Mouse (Mus musculus): ENCODE measurements at regions not wholly inside any gene's neighbourhood (a gene's known extent, or its start where the extent isn't known, plus 50 kb on each side); places are given as distances from the start of the nearest gene placed in this dataset.

DNA sequence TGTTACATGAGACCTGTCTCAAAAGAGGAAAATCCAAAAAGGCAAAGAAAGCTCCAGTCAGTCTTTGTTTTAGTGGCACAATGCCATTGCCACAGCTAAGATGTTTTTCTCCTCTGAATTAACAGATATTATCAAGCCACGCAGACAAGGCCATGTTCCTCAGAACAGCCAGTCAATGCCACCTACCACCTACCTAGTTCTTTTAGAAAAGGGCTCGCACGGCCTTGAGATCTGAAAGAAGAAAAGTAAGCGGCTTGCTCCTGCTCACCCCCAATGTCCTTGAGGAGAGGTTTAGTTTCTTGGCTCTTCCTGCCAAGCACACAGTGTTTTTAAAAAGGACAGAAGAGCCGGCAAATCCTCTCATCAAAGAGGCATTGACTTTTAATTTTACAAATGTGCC lies 88.7 kb upstream of the Noct start:
- DNase-seq (ENCODE audit: low spot score in 2 of 2) = no peak

DNA sequence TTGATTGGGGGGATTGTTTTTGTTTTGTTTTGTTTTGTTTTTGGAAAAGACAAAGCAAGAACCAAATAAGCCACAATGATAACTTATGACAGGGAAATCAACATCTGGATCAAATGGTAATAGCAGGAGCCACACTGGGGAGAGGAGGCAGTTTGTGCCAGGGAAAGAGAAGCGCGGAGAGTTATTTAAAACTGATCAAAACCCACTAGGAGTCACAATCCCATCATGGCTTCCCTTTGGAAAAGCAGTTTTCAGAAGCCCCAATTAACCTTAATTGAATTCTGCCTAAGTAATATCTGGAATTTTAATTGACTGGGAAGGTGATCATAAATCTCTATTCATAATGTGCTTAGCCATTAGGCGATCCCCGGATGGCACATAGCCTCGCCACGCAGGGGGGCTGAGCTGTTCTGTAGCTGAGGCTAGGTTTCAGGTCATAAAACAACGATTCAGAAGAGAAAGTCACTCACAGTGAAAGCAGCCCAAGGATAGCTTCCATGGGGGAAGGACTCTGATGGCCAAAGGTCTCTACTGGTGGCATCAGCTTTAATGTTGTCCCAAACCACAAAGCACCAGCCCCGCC lies 86.4 kb upstream of the Noct start:
- DNase-seq (ENCODE audit: low spot score in 2 of 2) = no peak

DNA sequence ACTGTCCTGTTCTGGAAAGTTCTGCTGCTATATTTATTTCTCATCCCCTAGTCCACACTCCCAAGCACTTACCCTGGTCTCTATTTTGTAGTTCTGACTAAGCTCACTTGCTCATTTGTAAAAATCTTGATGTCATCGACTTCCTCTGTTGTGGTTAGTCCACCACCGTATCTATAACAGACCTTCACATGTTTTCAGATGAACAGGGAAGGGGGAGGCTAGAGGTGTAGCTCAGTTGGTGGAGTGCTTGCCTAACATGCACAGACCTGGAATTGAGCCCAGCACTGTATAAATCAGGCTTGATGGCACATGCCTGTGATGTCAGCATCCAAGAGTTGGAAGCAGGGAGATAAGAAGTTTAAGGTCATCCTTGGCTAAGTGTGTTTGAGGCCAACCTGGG lies 78.3 kb upstream of the Noct start:
- DNase-seq (ENCODE audit: low spot score in 2 of 2) = no peak

DNA sequence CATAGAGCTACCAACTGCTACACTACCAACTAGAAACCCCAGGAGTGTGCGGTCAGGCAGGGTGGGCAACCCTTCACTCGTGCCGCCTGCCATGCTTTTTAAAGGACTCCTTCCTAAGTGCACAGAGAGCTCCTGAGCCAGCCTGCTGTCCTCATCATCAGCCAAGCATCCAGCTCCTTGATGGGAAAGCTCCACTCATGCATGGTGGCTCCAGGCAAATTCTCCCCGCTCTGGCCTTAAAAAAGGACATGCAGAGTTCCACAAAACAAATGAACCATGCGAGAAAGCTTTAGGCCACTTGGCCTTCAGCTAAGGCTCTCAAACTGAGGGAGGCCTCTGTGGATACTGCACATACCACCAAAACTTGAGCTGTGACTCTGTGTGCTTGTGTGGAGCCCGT lies 74.2 kb upstream of the Noct start:
- no peak for DNase-seq (ENCODE audit: low spot score in 2 of 2)

DNA sequence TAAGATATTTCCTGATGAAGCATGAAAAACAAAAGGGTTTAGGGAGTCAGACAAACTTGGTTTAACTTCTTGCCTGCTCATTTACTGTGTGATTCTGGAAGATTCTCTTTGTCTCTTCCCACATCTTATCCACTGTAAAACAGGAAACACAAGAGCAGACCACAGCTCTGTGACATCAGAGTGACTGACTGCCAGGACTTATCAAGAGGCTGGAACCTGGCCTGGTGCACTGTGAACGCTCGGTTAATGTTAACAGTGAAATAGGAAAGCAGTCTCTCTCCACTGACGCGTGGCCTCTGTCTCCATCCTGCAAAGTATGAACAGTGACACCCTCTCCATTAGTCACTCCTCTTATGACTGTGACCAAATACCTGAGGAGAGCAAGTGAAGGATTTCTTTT lies 73.1 kb upstream of the Noct start:
- no peak for DNase-seq (ENCODE audit: low spot score in 2 of 2)

DNA sequence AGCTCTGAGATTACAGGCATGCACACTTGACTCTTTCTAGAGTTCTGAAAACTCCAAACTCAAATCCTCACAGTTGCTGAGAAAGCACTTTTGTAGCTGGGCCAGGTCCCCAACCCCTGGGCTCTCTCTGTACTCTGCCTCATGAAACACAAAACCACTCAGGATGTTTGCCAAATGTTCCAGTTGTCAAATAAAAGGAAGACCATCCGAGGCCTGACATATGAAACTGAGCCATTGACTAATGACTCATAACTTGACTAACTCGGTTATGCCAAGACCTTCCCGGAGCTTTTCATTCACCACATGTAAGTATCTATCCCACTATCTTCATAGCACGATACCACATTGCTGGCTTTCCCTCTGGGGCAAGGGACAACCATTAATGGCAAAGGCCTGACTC lies 68.6 kb upstream of the Noct start:
- no peak for DNase-seq (ENCODE audit: low spot score in 2 of 2)

DNA sequence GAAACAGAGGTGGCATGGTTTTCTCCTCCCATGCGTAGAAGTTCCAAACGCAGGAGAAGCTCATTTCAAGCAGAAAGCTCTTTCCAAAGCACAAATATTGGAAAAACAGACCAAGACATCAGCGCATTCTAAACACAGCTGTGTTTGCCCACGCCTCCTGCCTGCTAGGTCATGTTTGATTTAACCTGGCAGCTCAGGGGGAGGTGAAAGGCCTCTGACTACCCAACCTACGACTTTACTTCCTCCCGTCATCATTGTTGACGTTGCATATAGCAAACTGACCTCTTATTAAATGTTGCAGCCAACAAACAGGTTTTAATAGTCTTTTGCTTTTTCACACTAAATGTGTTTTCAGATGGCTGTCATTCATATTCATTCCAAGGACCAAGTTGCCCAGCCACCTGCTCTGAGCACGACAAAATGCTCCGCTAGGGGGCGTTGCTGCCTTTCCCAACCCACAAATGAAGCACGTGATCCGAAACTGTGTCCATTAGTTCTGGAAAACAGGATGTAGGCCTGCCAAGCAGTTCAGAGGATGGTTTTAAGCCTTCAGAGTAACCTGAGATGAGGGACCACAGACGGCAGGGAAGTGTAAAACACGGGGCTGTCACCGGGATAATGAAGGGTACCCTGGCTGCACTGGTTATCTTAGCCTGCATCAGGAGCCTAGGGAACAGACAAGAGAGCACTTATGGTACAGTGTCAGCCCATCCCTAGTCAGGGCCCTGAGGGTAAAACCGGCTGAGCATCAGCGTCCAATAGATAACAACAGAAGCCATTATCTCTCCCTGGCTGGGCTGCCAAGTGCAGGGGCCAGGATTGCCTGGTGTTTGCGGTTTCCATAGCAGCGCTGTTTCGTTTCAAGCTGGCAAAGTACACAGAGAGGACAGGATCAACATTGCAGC lies 67.6 kb upstream of the Noct start:
- DNase-seq (ENCODE audit: low spot score in 2 of 2) = no peak

DNA sequence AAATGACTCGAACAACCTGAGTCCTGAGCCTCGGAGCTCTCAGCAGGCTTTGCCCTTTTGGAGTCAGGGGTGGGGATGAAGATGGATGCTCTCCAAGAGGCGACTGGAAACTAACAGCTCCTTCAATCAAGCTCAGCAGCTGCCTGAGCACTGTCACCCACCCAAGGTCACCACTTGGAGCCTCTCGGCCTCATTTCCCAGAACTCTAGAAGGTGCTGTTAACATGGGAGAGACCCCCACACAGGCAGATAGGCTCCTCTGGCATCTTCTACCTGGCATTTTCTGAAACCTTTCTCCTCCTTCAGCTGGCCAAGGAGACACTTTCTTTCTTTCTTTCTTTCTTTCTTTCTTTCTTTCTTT lies 67.0 kb upstream of the Noct start:
- DNase-seq (ENCODE audit: low spot score in 2 of 2) = no peak

DNA sequence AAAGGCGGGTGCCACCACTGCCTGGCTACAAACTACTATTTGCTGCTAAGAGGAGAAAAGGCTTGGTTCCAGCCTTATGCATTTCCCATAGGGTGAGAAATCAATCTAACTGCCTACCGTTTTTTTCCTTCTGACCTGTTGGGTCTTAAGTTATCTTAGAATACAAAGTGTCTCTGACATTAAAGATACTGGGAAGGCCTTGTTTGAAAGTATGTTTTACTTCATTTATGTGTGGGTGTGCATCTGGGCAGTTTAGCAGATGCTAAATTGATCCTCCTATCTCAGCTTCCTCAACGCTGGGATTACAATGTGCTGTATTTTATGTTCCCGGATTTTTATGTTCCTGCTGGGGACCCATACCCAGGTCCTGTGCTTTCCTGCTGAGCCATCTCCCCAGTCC lies 65.8 kb upstream of the Noct start:
- DNase-seq (ENCODE audit: low spot score in 2 of 2) = no peak

DNA sequence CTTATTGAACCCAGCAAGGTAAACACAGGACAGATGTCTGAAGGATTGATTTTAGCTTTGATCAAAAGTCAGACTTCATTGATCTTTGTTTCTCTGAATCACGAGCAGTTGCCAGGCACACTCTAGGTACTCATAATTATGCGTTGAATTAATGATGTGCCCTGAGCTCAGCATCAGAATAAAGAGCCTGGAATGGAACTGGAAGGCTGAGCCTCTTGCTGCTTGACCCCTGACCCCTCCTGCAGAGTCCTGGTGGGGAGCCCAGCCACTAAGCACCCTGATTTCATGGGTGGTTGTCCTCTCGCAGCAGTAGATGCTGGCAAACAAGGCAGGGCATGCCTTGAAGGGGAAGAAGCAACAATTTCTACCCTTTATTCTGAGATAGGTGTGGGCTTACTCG lies 64.9 kb upstream of the Noct start:
- DNase-seq (ENCODE audit: low spot score in 2 of 2) = no peak

DNA sequence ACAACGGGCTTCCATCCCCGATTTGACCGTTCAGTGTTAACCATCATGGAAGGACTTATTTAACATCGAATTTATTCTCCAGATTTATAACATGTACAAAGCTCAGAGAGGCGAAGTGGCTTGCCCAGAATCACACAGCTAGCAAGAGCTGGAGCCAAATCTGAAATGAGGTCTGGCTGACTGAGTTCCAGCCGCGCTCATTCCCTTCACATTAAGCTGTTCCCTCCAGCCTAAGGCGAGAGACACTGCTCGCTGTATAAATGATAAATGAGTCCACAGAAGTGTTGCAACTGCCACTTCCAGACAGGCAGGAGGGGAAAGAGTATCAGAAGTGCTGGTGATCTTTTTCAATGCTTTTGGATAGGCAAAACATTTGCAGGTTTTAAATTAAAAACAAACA lies 64.4 kb upstream of the Noct start:
- DNase-seq (ENCODE audit: low spot score in 2 of 2) = no peak

DNA sequence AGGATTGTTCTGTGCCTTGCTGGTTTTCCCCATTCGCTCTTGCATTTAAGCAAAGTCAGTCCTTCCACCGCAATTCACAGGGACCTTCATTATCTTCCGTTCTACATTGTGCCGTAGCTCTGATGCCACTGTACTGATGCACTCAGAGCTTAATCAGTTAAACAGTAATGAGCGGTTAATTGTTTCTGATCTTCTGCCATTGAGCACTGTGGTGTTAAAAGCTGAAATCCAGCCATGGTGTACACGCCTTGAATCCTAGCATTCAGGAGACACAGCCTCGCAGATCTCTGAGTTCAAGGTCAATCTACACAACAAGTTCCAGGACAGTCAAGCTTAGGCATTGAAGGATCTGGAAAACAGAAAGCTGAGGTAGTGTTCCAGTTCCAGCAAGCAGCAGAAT lies 63.6 kb upstream of the Noct start:
- DNase-seq (ENCODE audit: low spot score in 2 of 2) = no peak

DNA sequence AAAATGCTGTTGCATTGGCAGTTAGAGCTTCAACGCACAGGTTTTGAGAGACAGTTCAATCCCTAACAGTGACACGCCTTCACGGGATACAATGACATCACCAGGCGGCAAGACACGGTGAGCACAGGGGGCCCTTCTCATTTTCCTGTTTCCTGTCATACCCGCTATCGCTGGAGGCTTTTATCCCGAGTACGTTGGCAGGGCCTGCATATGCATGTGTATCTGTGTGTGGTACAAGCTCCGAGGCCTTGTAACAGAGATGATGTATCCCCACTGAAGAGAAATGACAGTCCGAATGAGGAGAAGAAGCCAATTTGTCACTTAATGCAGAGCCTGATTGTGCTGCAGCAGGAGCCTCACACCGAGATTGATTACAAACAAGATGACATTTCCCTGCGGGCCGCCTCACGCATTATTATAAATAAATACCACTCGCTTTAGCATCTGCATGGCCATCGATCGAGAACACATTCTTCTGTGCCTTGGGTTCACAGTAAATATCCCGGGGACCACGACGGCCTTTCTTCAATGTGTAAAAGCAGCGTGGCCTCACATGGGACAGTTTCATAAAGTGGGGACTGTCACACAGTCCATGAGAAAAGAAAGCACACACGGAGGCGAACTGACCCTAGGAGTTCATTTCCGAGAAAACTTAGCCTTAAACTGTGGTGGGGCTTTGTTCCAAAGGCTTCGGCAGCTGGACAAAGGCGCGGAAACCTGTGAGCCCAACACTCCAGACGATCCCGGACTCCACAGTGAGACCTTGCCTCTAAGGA lies 54.9 kb upstream of the Noct start:
- DNase-seq (ENCODE audit: low spot score in 2 of 2) = no peak

DNA sequence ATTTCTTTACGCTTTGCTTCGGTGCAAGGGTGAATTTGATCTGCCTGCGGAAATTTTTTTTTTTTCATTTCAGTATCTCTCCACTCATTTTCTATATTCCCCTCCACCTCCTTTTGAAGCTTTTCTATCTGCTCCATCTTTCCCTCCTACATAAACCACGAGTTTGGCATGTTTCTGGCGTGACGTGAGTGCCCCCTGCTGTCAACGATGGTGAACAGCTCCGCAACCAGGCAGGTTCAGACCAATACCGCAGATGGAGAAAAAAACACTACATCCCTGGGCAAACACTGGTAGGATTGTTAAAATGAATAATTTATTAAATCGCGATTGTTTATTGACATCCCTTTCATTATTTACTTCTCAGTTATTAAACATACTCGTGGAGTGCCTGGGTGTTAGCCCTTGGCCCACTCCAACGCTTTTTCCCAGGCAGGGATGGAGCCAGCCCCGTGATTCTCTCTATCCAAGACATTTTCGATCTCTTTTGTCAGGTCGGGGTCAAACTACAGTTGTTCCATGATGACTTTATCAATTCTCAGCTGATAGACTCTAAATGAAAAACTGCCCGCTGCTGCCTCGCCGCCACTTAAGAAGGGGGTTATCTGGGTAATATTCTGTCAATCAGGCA lies 53.9 kb upstream of the Noct start:
- DNase-seq (ENCODE audit: low spot score in 2 of 2) = peak; percentile 49 to 61

All from natural killer cell, adult 2 months (primary cell).